In genomic region chr4:152313211-152313632, GRCm38 (mm10) we compare ENCODE assay signal across 8 mouse cellular contexts. TPM values are rescaled to one million over a fixed set of nuclear protein-coding genes. Genes with fewer than 3 reads are reported as not detected.
A peak's percentile ranks its signal among the peaks of the same experiment; 100 is the strongest.
DNase-seq lines count a peak whose midpoint lies in the region; ATAC-seq and TF ChIP-seq lines count a peak whose summit lies in the region.

No protein-coding gene starts in this region.

- peaks cover 37% of the 10 kb centered on the region for H3K27me3 ChIP-seq in lung, postnatal 0 days (replicated peaks; ENCODE audit: insufficient read depth, low read length)
- H3K27me3 ChIP-seq in stomach, embryonic 16.5 days (ENCODE audit: control insufficient read depth, insufficient read depth, low read length) = peaks cover 64% of the 10 kb centered on the region
- H3K27me3 ChIP-seq in thymus, adult 2 months (ENCODE audit: control insufficient read depth, insufficient read depth, low read length) = peaks cover 9% of the 10 kb centered on the region

- no peak overlapping the region for H3K27ac ChIP-seq in layer of hippocampus, adult 2 months
- no peak overlapping the region for H3K27ac ChIP-seq in lung, postnatal 0 days (ENCODE audit: low read length)
- no peak overlapping the region for H3K27ac ChIP-seq in stomach, embryonic 16.5 days (ENCODE audit: low read length)
- no peak overlapping the region for H3K27ac ChIP-seq in thymus, adult 2 months (ENCODE audit: control insufficient read depth, insufficient read depth, low read length)

- no peaks in the 10 kb centered on the region for H3K9me3 ChIP-seq in lung, postnatal 0 days (ENCODE audit: low read length)
- no peaks in the 10 kb centered on the region for H3K9me3 ChIP-seq in stomach, embryonic 16.5 days (replicated peaks; ENCODE audit: control insufficient read depth, low read length)

- no peak overlapping the region for H3K9ac ChIP-seq in lung, postnatal 0 days (replicated peaks; ENCODE audit: low read depth)
- peak overlapping the region; percentile 47 for H3K9ac ChIP-seq in stomach, embryonic 16.5 days (ENCODE audit: low read length)

- H3K36me3 ChIP-seq in lung, postnatal 0 days (ENCODE audit: insufficient read depth, low read length) = no peaks in the 10 kb centered on the region
- H3K36me3 ChIP-seq in stomach, embryonic 16.5 days (ENCODE audit: control insufficient read depth, insufficient read depth, low read length) = no peaks in the 10 kb centered on the region
- no peaks in the 10 kb centered on the region for H3K36me3 ChIP-seq in thymus, adult 2 months (ENCODE audit: control insufficient read depth, insufficient read depth, low read length)

- peak overlapping the region; percentile 49 for H3K4me3 ChIP-seq in layer of hippocampus, adult 2 months
- peak overlapping the region; percentile 27 for H3K4me3 ChIP-seq in lung, postnatal 0 days (ENCODE audit: low read depth, low read length)
- peak overlapping the region; percentile 38 for H3K4me3 ChIP-seq in stomach, embryonic 16.5 days (replicated peaks; ENCODE audit: low read length)
- no peak overlapping the region for H3K4me3 ChIP-seq in thymus, adult 2 months (ENCODE audit: control insufficient read depth, insufficient read depth, low read length)

- no peak for DNase-seq in layer of hippocampus, adult 2 months (ENCODE audit: low spot score in 2 of 2)
- DNase-seq in layer of hippocampus, adult 9-10 months (ENCODE audit: low spot score) = no peak
- DNase-seq in brain, embryonic 14.5 days (ENCODE audit: low read depth) = peak; percentile 56
- peak; percentile 52 for DNase-seq in lung, postnatal 0 days (ENCODE audit: low spot score)
- no peak for DNase-seq in thymus, adult 2 months
- DNase-seq in frontal cortex, postnatal 25 days (ENCODE audit: low spot score in 2 of 2) = no peak

- WGBS in lung, postnatal 0 days = 1% methylated on average over 29 of the region's 29 CpGs
- WGBS in stomach, embryonic 16.5 days = 0% methylated on average over 29 of the region's 29 CpGs
- WGBS in thymus, adult 2 months = under 1% methylated on average over 29 of the region's 29 CpGs

- peak overlapping the region; percentile 51 for H3K4me2 ChIP-seq in lung, postnatal 0 days (replicated peaks; ENCODE audit: low read depth, low read length)
- peak overlapping the region; percentile 60 for H3K4me2 ChIP-seq in stomach, embryonic 16.5 days (ENCODE audit: low read depth, low read length)

- TF ChIP-seq EP300 in lung, postnatal 0 days (IDR thresholded peaks at IDR 0.05) = no peak

- no peaks in the 10 kb centered on the region; the same call in 1 of the 2 replicates for H3K4me1 ChIP-seq in lung, postnatal 0 days (ENCODE audit: insufficient read depth, low read depth, low read length)
- H3K4me1 ChIP-seq in stomach, embryonic 16.5 days (ENCODE audit: control insufficient read depth, insufficient read depth, low read length) = peaks cover 17% of the 10 kb centered on the region
- H3K4me1 ChIP-seq in thymus, adult 2 months (replicated peaks; ENCODE audit: control insufficient read depth, insufficient read depth, low read length) = 0 out of 2 replicates have a peak, but pooled peaks cover 4% of the 10 kb centered on the region

- ATAC-seq in hematopoietic stem cell, adult 5-6 weeks (replicated peaks in 1 of 2; ENCODE audit: insufficient read depth in 1 of 2, low FRiP score in 2 of 2, low TSS enrichment in 1 of 2, low read depth in 1 of 2, poor library complexity in 2 of 2, severe bottlenecking in 2 of 2) = peak; percentile 0 to 33; a peak in 2 of 4 replicates
- peak; percentile 62 for ATAC-seq in lung, postnatal 0 days
- ATAC-seq in stomach, embryonic 16.5 days (ENCODE audit: insufficient read depth, low FRiP score) = peak; percentile 38; the same call in 1 of the 2 replicates

- TF ChIP-seq POLR2A in brain, embryonic 14.5 days (IDR thresholded peaks at IDR 0.05; ENCODE audit: borderline replicate concordance, extremely low read depth, insufficient read depth, insufficient read length, poor library complexity, severe bottlenecking) = no peak
- no peak for TF ChIP-seq POLR2A in thymus, adult 2 months (IDR thresholded peaks at IDR 0.05; ENCODE audit: control insufficient read depth, extremely low read depth, insufficient read depth, low read length, poor library complexity)

- TF ChIP-seq CTCF in layer of hippocampus, adult 2 months (conservative IDR thresholded peaks at IDR 0.05) = no peak
- TF ChIP-seq CTCF in brain, embryonic 14.5 days (IDR thresholded peaks at IDR 0.05; ENCODE audit: borderline replicate concordance, extremely low read depth, insufficient read depth, insufficient read length) = no peak
- no peak for TF ChIP-seq CTCF in lung, postnatal 0 days (IDR thresholded peaks at IDR 0.05)
- TF ChIP-seq CTCF in thymus, adult 2 months (IDR thresholded peaks at IDR 0.05; ENCODE audit: borderline replicate concordance, control insufficient read depth, extremely low read depth, insufficient read depth, low read length, poor library complexity) = no peak

RNA-seq across cellular contexts. Expression of gene Rnf207, which starts 5.6 kb away (rescaled TPM):
- total RNA-seq in layer of hippocampus, adult 2 months (2021) = 1 to 10 TPM; 6.5 to 7.7 TPM
- polyA plus RNA-seq in brain, embryonic 14.5 days (2012; rRNA removed) = 6.9 and 7.1 TPM in 2 replicates
- total RNA-seq in hematopoietic stem cell, adult 5-6 weeks (2017) = 0.35 TPM in 1 of 2 replicates, not detected in the other
- polyA plus RNA-seq in lung, postnatal 0 days (2015; fragmentation: Nextera tagmentation; extraction: Ambion mirVana) = 0.53 and 0.70 TPM in 2 replicates
- polyA plus RNA-seq in stomach, embryonic 16.5 days (2015; fragmentation: Nextera tagmentation; extraction: Ambion mirVana) = 0.66 and 0.84 TPM in 2 replicates
- 0.57 and 10.2 TPM in 2 replicates for polyA plus RNA-seq in thymus, adult 2 months (2012; rRNA removed)

RNA-seq across cellular contexts. Expression of gene Rpl22, which starts 12.3 kb away (rescaled TPM):
- total RNA-seq in layer of hippocampus, adult 2 months (2021) = 100 to 1,000 TPM; 186 to 202 TPM
- polyA plus RNA-seq in brain, embryonic 14.5 days (2012; rRNA removed) = 239 and 292 TPM in 2 replicates
- 2,451 and 4,877 TPM in 2 replicates for total RNA-seq in hematopoietic stem cell, adult 5-6 weeks (2017)
- 265 and 266 TPM in 2 replicates for polyA plus RNA-seq in lung, postnatal 0 days (2015; fragmentation: Nextera tagmentation; extraction: Ambion mirVana)
- polyA plus RNA-seq in stomach, embryonic 16.5 days (2015; fragmentation: Nextera tagmentation; extraction: Ambion mirVana) = 303 and 377 TPM in 2 replicates
- 43.8 and 60.3 TPM in 2 replicates for polyA plus RNA-seq in thymus, adult 2 months (2012; rRNA removed)

RNA-seq across cellular contexts. Expression of gene Icmt, which starts 16.2 kb away (rescaled TPM):
- total RNA-seq in layer of hippocampus, adult 2 months (2021) = 10 to 100 TPM; 42.3 to 43.0 TPM
- 20.9 and 23.0 TPM in 2 replicates for polyA plus RNA-seq in brain, embryonic 14.5 days (2012; rRNA removed)
- 16.8 and 19.4 TPM in 2 replicates for total RNA-seq in hematopoietic stem cell, adult 5-6 weeks (2017)
- polyA plus RNA-seq in lung, postnatal 0 days (2015; fragmentation: Nextera tagmentation; extraction: Ambion mirVana) = 16.9 and 18.9 TPM in 2 replicates
- 20.1 and 20.8 TPM in 2 replicates for polyA plus RNA-seq in stomach, embryonic 16.5 days (2015; fragmentation: Nextera tagmentation; extraction: Ambion mirVana)
- polyA plus RNA-seq in thymus, adult 2 months (2012; rRNA removed) = 42.6 and 48.1 TPM in 2 replicates

RNA-seq across cellular contexts. Expression of gene Hes3, which starts 21.8 kb away (rescaled TPM):
- not detected for total RNA-seq in layer of hippocampus, adult 2 months (2021)
- polyA plus RNA-seq in brain, embryonic 14.5 days (2012; rRNA removed) = 0.37 and 0.88 TPM in 2 replicates
- total RNA-seq in hematopoietic stem cell, adult 5-6 weeks (2017) = not detected in 2 replicates
- polyA plus RNA-seq in lung, postnatal 0 days (2015; fragmentation: Nextera tagmentation; extraction: Ambion mirVana) = not detected in 2 replicates
- not detected in 2 replicates for polyA plus RNA-seq in stomach, embryonic 16.5 days (2015; fragmentation: Nextera tagmentation; extraction: Ambion mirVana)
- polyA plus RNA-seq in thymus, adult 2 months (2012; rRNA removed) = 0.19 and 0.28 TPM in 2 replicates

RNA-seq across cellular contexts. Expression of gene Chd5, which starts 25.2 kb away (rescaled TPM):
- total RNA-seq in layer of hippocampus, adult 2 months (2021) = 100 to 1,000 TPM; 118 to 121 TPM
- polyA plus RNA-seq in brain, embryonic 14.5 days (2012; rRNA removed) = 22.1 and 47.3 TPM in 2 replicates
- total RNA-seq in hematopoietic stem cell, adult 5-6 weeks (2017) = 0.20 TPM in 1 of 2 replicates, not detected in the other
- 0.06 and 0.07 TPM in 2 replicates for polyA plus RNA-seq in lung, postnatal 0 days (2015; fragmentation: Nextera tagmentation; extraction: Ambion mirVana)
- polyA plus RNA-seq in stomach, embryonic 16.5 days (2015; fragmentation: Nextera tagmentation; extraction: Ambion mirVana) = 0.84 and 0.95 TPM in 2 replicates
- 0.11 and 0.16 TPM in 2 replicates for polyA plus RNA-seq in thymus, adult 2 months (2012; rRNA removed)

Comparison
In these comparisons a context has a peak if more than half of its experiments do, and no peak if none do; other contexts are left out.
1. DNase-seq: peak in brain, embryonic 14.5 days (single experiment) and lung, postnatal 0 days (single experiment); none in layer of hippocampus, adult 2 months (0 of 2), layer of hippocampus, adult 9-10 months (single experiment), thymus, adult 2 months (single experiment) and frontal cortex, postnatal 25 days (0 of 2).
2. Peak in every context shown above with its lines, with median percentiles within 50 percentile points of each other: ATAC-seq.